Mouse (Mus musculus): Measurements from ENCODE around the gene Strbp.

The Strbp gene

DNA sequence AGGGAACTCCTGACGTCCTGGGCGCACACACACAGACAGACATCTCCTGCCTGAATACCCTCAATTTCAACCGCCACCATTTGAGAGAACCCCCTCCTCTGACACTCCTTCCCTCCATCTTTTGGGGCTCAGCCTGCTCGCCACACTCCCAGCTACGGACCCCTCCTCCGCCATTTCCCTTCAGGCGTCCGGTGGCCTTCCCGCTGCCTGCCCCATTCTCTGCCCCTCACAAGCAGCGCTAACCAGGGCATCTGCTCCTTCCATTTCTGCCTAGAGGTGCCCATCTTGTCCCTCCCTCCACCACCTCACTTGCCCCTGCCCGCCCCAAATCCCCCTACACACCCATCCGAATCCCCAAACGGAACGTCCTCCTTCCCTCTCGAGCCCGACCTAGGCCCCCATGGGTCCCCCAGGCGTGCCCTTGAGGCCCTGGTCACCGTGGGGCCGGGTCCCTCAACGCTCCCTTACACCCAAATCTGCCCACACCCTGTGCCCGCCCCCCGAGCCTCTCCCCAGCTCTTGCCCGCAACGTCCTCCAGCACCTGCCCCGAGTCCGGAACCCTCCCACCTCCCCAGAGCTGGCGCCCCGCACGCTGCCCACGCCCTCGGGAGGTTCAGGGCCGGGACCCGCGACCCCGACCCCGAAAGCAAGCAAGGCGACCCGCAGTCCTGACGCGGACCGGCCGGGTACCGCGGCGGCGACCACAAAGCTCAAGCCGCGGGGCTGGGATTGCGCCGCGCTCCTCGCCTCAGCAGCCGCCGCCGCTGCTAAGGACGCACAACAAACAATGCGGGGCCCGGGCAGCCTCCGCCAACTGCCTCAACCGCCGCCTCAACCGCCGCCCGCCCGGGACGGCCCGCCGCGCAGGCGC is 1.1 kb downstream of the Strbp start:
- in situ Hi-C loops (cut with MboI, MseI), result no loop called here

DNA sequence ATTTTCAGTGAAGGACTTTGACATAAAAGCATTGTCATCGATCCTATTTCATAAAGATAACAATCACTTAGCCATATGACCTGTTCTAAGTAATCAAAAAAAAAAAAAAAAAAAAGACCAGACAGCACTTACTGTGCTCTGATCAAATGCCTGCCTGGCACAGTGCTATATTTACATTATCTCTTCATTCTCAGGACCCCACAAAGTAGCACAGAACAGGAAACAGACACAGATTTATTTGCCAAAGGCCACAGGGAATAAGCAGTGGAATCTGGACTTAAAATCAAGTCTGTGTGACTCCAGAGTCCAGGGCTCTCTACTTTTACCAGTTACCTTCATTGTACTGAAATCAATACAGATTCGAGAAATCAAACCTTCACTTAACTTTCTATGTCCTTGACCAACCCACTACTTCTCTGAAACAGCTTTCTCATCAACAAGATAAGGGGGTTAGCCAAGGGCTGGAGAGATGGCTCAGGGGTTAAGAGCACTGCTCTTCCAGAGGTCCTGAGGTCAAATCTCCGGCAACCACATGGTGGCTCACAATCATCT is 14.5 kb downstream of the Strbp start:
- in situ Hi-C loops (cut with MboI, MseI), result no loop called here

DNA sequence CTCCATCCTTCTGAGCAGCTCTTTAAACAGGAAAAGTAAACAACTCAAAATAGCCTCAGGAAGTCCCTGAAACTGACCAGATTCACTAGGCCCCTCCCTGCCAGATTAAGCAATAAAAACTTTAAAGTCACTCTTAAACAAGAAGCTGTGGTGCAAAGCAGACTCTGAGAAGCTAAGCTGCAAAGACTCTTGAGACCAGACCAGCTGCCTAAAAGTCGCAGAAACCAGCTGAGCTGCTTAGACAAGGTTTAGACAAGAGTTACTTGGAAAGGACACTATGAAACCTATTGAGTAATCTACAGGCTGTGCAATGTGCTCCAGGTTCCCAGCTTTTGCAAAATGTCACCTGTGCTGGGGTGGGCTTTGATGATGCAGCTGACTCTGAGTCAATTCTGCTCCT is 16.6 kb downstream of the Strbp start:
- in situ Hi-C loops (cut with MboI, MseI), result no loop called here

DNA sequence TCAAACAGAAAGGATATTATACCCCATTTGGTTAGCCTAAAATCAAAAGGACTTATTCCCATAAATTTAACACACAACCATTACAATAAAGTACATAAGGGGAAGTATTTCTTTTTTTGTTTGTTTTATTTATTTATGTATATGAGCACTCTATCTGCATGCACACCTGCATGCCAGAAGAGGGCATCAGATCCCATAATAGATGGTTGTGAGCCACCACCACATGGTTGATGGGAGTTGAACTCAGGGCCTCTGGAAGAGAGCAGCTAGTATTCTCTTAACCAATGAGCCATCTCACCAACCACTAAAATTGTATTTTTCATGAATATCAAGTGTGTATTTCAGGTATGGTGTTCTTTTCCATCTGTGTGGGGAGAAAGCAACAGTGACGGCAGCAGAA is 18.8 kb downstream of the Strbp start:
- in situ Hi-C loops (cut with MboI, MseI), result loop anchor here (5.0 kb wide), 1 partner anchor 38 kb away; no protein-coding TSS in a partner anchor

DNA sequence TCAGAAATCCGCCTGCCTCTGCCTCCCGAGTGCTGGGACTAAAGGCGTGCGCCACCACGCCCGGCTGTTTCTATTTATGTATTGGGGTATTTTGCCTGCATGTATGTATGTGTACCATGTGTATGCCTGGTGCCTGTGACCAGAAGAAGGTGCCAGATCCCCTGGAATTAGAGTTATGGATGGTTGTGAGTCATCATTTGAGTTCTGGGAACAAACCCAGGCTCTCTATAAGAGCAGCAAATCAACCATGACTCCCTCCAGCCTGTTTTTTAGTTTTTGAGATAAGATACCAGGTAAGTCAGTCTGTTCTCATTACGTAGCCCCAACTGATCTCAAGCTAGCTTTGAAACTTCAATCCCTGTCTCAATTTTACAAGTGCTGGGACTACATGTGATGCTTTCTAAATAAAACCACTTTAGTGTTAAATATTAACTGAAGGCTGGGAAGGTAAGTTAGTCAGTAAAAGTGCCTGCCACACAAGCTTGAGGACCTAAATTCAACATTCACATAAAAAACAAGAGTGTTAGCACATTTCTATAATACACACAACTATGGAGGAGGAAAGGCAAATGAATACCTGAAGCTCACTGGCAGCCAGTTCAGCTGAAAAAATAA is 21.4 kb downstream of the Strbp start:
- in situ Hi-C loops (cut with MboI, MseI), result loop anchor here (5.0 kb wide), 1 partner anchor 35 kb away; no protein-coding TSS in a partner anchor

DNA sequence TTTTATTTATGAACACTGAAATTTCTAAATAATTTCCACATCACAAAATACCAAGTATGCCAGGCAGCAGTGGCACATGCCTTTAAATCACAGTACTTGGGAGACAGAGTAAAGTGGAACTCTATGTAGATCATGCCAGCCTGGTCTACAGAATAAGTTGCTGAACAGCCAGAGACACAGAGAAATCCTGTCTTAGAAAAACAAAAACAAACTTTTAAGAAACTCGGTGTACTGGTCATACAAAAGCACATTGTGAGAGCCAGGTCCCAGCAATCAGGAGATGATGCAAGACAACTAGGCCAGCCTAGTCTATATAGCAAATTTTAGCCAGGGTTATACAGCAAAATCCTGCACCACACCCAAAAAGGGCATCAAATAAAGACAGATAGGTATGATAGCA is 52.6 kb downstream of the Strbp start:
- in situ Hi-C loops (cut with MboI, MseI), result no loop called here

DNA sequence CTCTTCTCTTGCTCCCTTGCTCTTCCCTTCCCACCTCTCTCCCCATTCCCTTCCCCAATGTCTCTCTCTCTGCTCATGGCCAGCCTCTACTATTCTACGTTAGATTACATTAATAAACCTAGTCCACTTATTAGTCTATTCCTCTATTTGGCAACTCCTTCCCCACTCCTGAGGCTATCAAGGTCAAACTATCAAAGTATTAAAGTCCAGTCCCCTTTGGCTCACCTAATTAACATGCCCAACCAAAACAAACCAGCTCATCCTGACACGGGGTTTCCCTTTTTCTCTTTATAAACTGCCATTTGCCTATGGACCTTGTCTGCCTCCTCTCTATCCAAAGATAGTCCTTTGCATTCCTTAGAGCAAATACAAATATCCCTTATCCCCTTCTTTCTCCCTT is 54.1 kb downstream of the Strbp start:
- in situ Hi-C loops (cut with MboI, MseI), result loop anchor here (5.0 kb wide), 1 partner anchor 33 kb away; no protein-coding TSS in a partner anchor

DNA sequence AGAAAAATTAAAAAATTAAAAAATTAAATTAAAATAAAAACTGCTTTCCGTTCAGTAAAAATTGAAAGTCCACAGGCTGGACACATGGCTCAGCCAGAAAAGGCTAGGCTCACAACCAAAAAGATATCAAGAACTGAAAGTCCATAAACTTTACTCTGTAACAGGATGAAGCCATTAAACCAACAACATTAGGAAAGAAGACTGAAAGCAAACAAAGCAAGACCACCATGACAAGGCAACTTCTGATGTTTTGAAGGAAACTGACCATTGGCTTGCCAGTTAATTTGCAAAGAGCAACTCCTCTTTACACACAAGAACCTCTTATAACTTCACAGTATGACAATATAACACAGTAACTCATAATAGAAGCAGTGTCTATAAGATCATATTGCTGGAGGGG is 54.7 kb downstream of the Strbp start:
- in situ Hi-C loops (cut with MboI, MseI), result loop anchor here (5.0 kb wide), 1 partner anchor 33 kb away; no protein-coding TSS in a partner anchor

DNA sequence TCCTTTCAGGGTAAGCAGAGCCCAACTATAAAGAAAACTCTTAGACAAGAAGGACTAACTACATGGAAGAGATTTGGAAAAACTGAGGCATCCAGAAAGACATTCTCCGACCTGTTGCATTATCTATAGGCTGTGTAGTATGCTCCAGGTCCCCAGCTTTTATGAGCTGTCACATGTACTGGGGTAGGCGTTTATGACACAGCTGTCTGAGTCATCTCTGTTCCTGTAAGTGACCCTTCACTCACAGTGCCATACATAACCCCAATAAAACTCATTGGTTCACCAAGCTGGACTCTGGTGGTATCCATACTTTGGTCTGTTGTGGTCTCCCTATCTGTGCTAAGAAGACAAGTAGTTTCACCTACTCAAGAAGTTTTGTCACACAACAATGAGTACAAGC is 80.3 kb downstream of the Strbp start:
- in situ Hi-C loops (cut with MboI, MseI), result no loop called here

DNA sequence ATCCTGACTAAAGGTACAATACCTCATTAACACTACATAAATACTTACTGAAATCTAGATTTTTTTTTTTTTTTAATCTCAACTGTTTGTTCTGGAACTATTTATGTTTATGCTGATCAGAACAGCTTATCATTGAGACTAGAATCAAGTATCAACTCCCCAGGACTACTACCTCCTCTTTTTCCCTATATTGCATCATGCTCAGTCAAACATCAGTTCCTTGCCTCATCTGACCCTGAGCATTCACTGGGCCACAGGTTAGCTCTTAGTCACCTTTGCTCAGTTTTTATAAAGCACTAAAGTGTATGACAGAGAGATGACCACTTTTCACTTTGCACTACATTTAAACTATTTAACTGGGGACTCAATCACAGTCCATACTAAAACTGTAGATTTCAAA is 115.7 kb downstream of the Strbp start:
- in situ Hi-C loops (cut with MboI, MseI), result no loop called here

DNA sequence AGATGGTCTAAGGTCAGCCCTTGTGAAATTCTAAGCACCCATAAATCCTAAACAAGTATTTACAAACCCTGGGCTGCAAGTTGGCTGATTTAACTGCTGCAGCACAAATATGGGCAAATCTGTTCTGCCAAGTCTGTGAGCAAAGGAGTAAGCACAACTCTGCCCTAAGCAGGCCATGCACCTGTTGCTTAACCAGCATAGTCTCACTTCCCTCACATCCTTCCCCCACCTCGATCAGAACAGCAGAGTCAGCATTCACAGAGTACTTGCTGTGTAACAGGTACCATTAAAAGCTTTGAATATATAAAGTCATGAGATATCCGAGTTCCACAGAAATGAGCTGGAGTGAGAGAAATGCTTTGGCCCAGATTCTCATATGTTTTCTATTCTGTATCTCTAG is 125.5 kb downstream of the Strbp start:
- in situ Hi-C loops (cut with MboI, MseI), result no loop called here

DNA sequence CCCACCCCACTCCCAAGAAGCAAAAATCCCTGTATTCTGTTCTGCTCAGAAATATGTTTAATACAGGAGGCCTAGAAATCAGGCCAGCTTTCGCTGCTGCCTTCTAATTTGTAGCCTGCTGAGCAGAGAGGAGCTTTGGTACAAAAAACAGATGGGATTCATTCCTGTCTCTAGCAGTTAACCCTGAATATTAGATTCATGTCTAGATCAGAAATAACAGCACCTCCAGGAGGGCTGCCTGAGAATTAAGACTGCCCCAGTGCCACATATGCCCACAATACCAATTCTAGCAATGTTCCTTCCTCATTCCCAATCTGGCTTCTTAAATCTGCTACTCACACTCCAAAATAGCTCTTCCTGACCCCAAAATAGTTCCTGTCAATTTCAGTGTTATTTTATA is 127.0 kb downstream of the Strbp start:
- in situ Hi-C loops (cut with MboI, MseI), result no loop called here

DNA sequence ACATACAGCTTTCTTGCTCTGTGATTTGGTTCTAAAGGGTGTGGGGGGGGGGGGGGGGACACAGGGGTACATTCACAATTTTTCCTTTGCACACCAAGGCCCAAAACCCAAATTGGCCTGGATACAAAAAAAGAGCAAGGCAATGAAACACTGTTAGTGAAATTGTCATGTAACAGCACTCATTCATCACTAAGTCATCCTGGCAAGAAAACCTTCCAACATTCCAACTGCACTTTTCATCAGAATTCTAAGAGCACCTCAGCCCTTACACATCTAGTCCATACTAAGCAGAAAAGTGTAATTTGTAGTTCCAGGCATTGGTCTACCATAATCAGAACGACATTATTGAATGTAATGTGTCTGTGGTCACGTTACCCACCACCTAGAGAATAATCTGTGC is 131.5 kb downstream of the Strbp start:
- in situ Hi-C loops (cut with MboI, MseI), result no loop called here

DNA sequence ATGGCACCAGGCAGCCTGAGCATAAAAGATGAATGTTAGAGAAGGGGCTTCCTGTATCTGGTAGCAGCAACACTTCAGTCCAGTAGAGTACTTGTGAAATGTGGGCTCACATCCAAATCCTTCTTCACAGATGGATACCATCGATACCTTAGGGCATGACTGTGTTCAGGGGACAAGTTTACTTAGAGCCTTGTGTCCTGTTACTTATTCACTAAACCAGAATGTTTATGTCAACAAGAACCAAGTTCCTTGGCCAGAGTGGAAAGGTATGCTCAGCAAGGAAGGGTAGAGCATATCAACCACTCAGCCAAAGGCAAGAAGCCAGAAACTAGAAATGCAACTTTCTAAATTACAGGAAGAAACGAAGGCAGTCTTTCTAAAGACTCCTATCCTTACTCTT is 133.0 kb downstream of the Strbp start:
- in situ Hi-C loops (cut with MboI, MseI), result no loop called here

DNA sequence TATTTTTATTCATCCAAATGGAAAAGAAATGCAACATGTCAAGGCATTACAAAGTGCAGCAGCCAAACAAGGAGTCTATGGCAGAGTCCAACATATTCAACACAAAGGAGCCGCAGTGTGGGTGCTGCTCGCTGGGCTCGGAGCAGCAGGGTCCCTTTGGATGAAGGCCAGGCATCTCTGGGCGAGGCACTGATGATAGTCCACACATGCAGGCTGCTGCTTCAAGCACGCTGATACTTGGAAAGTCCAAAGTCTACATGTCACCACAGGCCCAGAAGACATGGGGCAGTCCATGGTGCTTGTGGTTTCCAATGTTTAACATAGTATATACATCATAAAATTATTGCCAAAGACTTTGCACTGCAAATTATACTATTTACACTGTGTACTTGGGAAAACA is 133.8 kb downstream of the Strbp start:
- in situ Hi-C loops (cut with MboI, MseI), result loop anchor here (10.0 kb wide), 1 partner anchor 205 kb away; the partner anchor contains the start of gene Crb2

DNA sequence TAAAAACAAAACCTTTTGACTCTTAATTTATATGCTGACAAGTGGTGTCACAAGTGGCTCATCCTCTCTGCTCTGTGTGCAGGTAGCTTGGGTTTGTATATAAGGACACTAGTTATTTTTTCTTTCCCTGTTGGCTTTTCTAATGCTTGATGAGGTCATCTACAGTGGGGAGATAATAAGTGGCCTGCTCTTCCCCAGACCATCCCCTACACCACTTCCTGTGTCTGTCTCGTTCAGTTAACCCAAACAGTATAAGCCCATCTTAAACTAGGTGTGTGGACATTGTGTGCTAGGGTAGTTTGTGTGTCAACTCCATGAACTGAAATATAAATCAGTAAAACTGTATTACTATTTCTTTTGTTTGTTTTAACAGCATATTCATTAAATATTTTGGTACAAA is 137.6 kb downstream of the Strbp start:
- in situ Hi-C loops (cut with MboI, MseI), result loop anchor here (10.0 kb wide), 1 partner anchor 209 kb away; the partner anchor contains the start of gene Crb2

DNA sequence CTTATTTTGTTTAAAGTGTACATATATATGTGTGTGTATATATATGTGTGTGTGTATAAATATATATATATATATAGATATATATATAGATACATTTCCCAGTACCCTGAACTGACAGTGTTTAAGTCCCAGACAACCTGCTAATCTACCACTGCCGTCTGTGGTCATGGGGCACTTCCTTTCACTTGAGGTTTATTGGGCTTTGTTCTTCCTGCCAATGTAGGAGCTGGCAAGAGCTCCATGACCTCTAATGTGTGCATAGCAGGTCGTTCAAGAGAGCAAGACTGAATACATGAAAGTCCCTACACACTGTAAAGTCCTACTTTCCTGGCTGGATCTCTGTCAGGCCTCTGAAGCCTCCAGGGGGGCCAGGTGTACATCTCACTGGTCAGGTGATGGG is 138.1 kb downstream of the Strbp start:
- in situ Hi-C loops (cut with MboI, MseI), result loop anchor here (10.0 kb wide), 1 partner anchor 209 kb away; the partner anchor contains the start of gene Crb2

DNA sequence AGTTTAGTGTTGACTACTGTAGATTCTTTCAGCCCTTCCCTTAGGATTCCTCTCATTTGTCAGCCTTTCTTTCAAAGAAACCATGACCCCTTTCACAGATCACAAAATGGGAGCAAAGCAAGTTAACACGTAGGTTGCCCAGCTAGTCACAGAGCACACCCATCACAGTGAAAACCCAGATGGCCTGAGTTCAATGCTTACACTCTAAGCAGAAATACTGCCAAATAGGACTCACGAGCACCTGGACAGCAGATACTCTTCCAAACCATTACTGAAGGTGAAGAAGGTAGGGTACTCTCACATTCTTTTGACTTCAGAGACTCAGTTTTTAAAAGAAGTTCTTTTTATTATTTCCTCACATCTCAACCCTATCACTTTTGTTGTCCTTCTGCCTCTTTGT is 147.3 kb downstream of the Strbp start:
- in situ Hi-C loops (cut with MboI, MseI), result no loop called here

DNA sequence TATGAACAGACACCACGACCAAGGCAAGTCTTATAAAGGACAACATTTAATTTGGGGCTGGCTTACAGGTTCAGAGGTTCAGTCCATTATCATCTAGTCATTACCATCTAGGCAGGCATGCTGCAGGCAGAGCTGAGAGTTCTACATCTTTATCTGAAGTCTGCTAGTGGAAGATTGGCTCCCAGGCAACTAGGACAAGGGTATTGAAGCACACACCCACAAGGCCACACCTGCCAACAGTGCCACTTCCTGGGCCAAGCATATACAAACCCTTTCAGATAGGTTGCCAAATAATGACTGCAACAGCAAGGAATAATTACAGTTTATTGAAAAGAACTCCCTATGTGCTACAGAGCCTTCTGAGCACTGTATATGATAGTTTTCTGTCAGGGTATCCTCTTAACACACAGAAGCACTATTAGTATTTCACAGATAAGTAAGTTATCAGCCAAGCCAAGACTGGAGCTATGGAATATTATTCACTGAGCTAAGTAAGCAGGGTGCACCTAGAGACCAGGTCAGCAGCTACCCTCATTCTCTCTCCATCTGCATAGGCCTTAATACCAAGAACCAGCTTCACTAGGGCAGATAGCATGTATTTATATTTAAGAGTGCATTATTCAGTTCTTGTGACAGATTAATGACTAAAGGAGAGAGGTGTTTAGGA is 154.2 kb downstream of the Strbp start:
- in situ Hi-C loops (cut with MboI, MseI), result no loop called here

DNA sequence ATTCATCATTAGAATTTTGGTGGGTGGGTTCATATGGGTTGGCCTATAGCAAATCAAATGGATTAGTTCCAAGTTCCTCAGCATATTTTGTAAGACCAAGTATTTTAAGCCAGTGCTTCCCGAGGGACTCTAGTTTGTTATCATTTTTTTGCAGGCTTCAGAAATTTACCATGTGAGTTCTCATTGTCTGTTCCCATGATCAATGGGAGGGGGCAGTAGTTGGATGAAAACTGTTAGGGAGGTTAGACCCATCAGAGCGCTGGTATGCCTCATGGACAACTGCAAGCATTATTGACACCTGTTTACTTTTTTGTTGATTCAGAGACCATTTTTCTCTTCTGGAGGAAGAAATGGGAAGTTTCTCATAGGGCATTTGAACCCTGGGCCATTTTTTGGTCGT is 172.0 kb downstream of the Strbp start:
- in situ Hi-C loops (cut with MboI, MseI), result no loop called here

DNA sequence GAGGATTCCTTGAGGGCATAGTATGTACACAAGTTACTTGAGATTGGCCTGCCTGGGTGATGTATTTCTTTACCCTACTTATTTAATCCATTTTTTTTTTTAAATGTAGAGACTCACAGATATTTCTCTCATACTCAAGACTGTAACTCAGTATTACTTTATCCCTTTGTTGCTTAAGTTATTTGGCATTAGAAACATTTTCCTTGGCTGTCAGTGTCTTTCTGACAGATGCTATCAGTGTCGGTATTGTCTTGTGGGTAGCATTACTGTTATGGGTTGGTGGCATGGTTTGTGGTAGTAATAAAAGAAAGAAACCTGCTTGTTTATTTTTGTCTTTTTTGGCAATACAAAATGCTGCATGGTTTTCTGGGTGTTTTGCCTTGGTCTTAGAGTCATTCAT is 172.9 kb downstream of the Strbp start:
- in situ Hi-C loops (cut with MboI, MseI), result no loop called here

DNA sequence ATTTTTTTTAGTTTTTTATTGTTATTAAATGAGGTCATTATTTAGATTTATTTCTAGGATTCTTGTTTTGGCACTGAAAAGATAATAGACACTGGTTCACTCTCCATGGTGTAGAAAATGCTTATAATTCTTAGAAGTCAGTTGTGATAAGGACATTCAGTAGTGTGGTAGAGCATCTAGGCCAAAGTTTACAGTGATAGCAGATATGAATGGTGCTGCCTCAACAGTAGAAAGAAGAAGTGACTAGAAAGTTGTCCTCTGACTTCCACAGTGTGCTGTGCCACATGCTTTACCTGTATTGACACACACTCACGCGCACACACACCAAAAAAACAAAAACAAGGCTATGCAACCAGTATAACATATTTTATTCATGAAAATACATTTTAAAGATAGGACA is 174.3 kb downstream of the Strbp start:
- in situ Hi-C loops (cut with MboI, MseI), result no loop called here

Measured in T-helper 1 cell (primary cell).